12 mouse cellular contexts compared by ENCODE assay signal in genomic region chr2:21010219-21010618, GRCm38 (mm10). TPM values are rescaled to one million over a fixed set of nuclear protein-coding genes. Genes with fewer than 3 reads are reported as not detected.
DNase-seq lines count a peak whose midpoint lies in the region; ATAC-seq and TF ChIP-seq lines count a peak whose summit lies in the region.
"Had no signal": no experiment of that assay in that cellular context is flagged by ENCODE, and none has a peak within 500 bp of the region (broad histone marks: within the 10 kb centered on the region; RNA-seq: fewer than 3 reads in every experiment).

No protein-coding gene starts in this region.

- no peaks in the 10 kb centered on the region for H3K36me3 ChIP-seq in intestine, embryonic 15.5 days
- no peaks in the 10 kb centered on the region for H3K36me3 ChIP-seq in intestine, postnatal 0 days (ENCODE audit: control insufficient read depth, insufficient read depth)
- H3K36me3 ChIP-seq in hindbrain, embryonic 13.5 days = no peaks in the 10 kb centered on the region
- H3K36me3 ChIP-seq in neural tube, embryonic 12.5 days = no peaks in the 10 kb centered on the region
- H3K36me3 ChIP-seq in thymus, adult 2 months (ENCODE audit: control insufficient read depth, insufficient read depth, low read length) = no peaks in the 10 kb centered on the region
- H3K36me3 ChIP-seq: heart, embryonic 15.5 days had no signal

- H3K4me3 ChIP-seq in intestine, embryonic 15.5 days (replicated peaks) = no peak overlapping the region
- H3K4me3 ChIP-seq in intestine, postnatal 0 days (ENCODE audit: low read depth, low read length) = no peak overlapping the region
- no peak overlapping the region for H3K4me3 ChIP-seq in hindbrain, embryonic 13.5 days
- H3K4me3 ChIP-seq in neural tube, embryonic 12.5 days = no peak overlapping the region
- H3K4me3 ChIP-seq in thymus, adult 2 months (ENCODE audit: control insufficient read depth, insufficient read depth, low read length) = no peak overlapping the region
- H3K4me3 ChIP-seq: erythroblast, embryonic 14.5 days; heart, embryonic 15.5 days had no signal

- no peaks in the 10 kb centered on the region for H3K9me3 ChIP-seq in intestine, embryonic 15.5 days
- H3K9me3 ChIP-seq in intestine, postnatal 0 days (ENCODE audit: control insufficient read depth) = no peaks in the 10 kb centered on the region
- H3K9me3 ChIP-seq in hindbrain, embryonic 13.5 days = no peaks in the 10 kb centered on the region
- H3K9me3 ChIP-seq in neural tube, embryonic 12.5 days = no peaks in the 10 kb centered on the region
- H3K9me3 ChIP-seq: heart, embryonic 15.5 days had no signal

- no peak for TF ChIP-seq POLR2A in thymus, adult 2 months (IDR thresholded peaks at IDR 0.05; ENCODE audit: control insufficient read depth, extremely low read depth, insufficient read depth, low read length, poor library complexity)

- no peak overlapping the region for H3K4me2 ChIP-seq in intestine, embryonic 15.5 days (replicated peaks)
- no peak overlapping the region for H3K4me2 ChIP-seq in intestine, postnatal 0 days (replicated peaks; ENCODE audit: low read depth)
- 0 out of 2 replicates have a peak overlapping the region, but pooled peaks have one; percentile 11 for H3K4me2 ChIP-seq in hindbrain, embryonic 13.5 days
- no peak overlapping the region; the same call in 1 of the 2 replicates for H3K4me2 ChIP-seq in neural tube, embryonic 12.5 days (replicated peaks)
- H3K4me2 ChIP-seq: heart, embryonic 15.5 days had no signal

- no peak overlapping the region for H3K9ac ChIP-seq in intestine, embryonic 15.5 days
- no peak overlapping the region for H3K9ac ChIP-seq in intestine, postnatal 0 days (ENCODE audit: low read depth, low read length)
- H3K9ac ChIP-seq in hindbrain, embryonic 13.5 days = peak overlapping the region; percentile 53; the same call in 1 of the 2 replicates
- H3K9ac ChIP-seq in neural tube, embryonic 12.5 days = 0 out of 2 replicates have a peak overlapping the region, but pooled peaks have one; percentile 35
- H3K9ac ChIP-seq: heart, embryonic 15.5 days had no signal

- DNase-seq in embryo, embryonic 10.5 days (ENCODE audit: low spot score) = peak; percentile 90
- DNase-seq in thymus, postnatal 4 days = no peak
- DNase-seq in thymus, adult 2 months = no peak
- no peak for DNase-seq in kidney, adult 18-20 months
- DNase-seq: adrenal gland, postnatal 10 days; lung, postnatal 10 days had no signal

- no peaks in the 10 kb centered on the region for H3K4me1 ChIP-seq in intestine, embryonic 15.5 days (replicated peaks)
- no peaks in the 10 kb centered on the region for H3K4me1 ChIP-seq in intestine, postnatal 0 days (replicated peaks; ENCODE audit: control insufficient read depth, insufficient read depth, low read length)
- H3K4me1 ChIP-seq in hindbrain, embryonic 13.5 days (replicated peaks) = peaks cover 27% of the 10 kb centered on the region
- H3K4me1 ChIP-seq in neural tube, embryonic 12.5 days = peaks cover 6% of the 10 kb centered on the region
- H3K4me1 ChIP-seq in thymus, adult 2 months (replicated peaks; ENCODE audit: control insufficient read depth, insufficient read depth, low read length) = no peaks in the 10 kb centered on the region

- H3K27me3 ChIP-seq in intestine, embryonic 15.5 days (replicated peaks) = no peaks in the 10 kb centered on the region
- no peaks in the 10 kb centered on the region for H3K27me3 ChIP-seq in intestine, postnatal 0 days (replicated peaks; ENCODE audit: control insufficient read depth, insufficient read depth, low read length)
- no peaks in the 10 kb centered on the region for H3K27me3 ChIP-seq in hindbrain, embryonic 13.5 days
- H3K27me3 ChIP-seq in neural tube, embryonic 12.5 days (replicated peaks) = no peaks in the 10 kb centered on the region
- no peaks in the 10 kb centered on the region for H3K27me3 ChIP-seq in thymus, adult 2 months (ENCODE audit: control insufficient read depth, insufficient read depth, low read length)
- H3K27me3 ChIP-seq: heart, embryonic 15.5 days had no signal

- TF ChIP-seq CTCF in intestine, postnatal 0 days (IDR thresholded peaks at IDR 0.05; ENCODE audit: low read depth) = no peak
- TF ChIP-seq CTCF in thymus, adult 2 months (IDR thresholded peaks at IDR 0.05; ENCODE audit: borderline replicate concordance, control insufficient read depth, extremely low read depth, insufficient read depth, low read length, poor library complexity) = no peak

- H3K27ac ChIP-seq in intestine, embryonic 15.5 days = no peak overlapping the region
- H3K27ac ChIP-seq in intestine, postnatal 0 days (ENCODE audit: low read depth, low read length) = no peak overlapping the region
- H3K27ac ChIP-seq in hindbrain, embryonic 13.5 days = peak overlapping the region; percentile 97
- H3K27ac ChIP-seq in neural tube, embryonic 12.5 days = peak overlapping the region; percentile 90
- no peak overlapping the region for H3K27ac ChIP-seq in thymus, adult 2 months (ENCODE audit: control insufficient read depth, insufficient read depth, low read length)
- H3K27ac ChIP-seq: heart, embryonic 15.5 days had no signal

- WGBS in intestine, embryonic 15.5 days = 57% methylated on average over 9 of the region's 9 CpGs
- 68% methylated on average over 9 of the region's 9 CpGs for WGBS in intestine, postnatal 0 days
- WGBS in hindbrain, embryonic 13.5 days = 13% methylated on average over 9 of the region's 9 CpGs
- 27% methylated on average over 9 of the region's 9 CpGs for WGBS in neural tube, embryonic 12.5 days
- WGBS in thymus, adult 2 months = 95% methylated on average over 9 of the region's 9 CpGs

- ATAC-seq in intestine, embryonic 15.5 days = peak; percentile 29
- ATAC-seq in intestine, postnatal 0 days = no peak
- ATAC-seq in hindbrain, embryonic 13.5 days (ENCODE audit: low FRiP score) = peak; percentile 90
- ATAC-seq in neural tube, embryonic 12.5 days (ENCODE audit: low FRiP score, low read depth) = peak; percentile 90

RNA-seq across cellular contexts. Expression of gene Arhgap21, which starts 41.5 kb away (rescaled TPM):
- polyA plus RNA-seq in intestine, embryonic 15.5 days (2015; fragmentation: Nextera tagmentation; extraction: Ambion mirVana) = 10.2 and 13.6 TPM in 2 replicates
- polyA plus RNA-seq in intestine, postnatal 0 days (2015; fragmentation: Nextera tagmentation; extraction: Ambion mirVana) = 6.5 and 6.9 TPM in 2 replicates
- polyA plus RNA-seq in hindbrain, embryonic 13.5 days (2015; fragmentation: Nextera tagmentation; extraction: Ambion mirVana) = 35.6 and 41.1 TPM in 2 replicates
- 48.9 and 50.6 TPM in 2 replicates for polyA plus RNA-seq in neural tube, embryonic 12.5 days (2016; fragmentation: Nextera tagmentation; extraction: Ambion mirVana)
- polyA plus RNA-seq in thymus, adult 2 months (2012; rRNA removed) = 4.8 and 5.3 TPM in 2 replicates

Comparison
In these comparisons a context has a peak if more than half of its experiments do, and no peak if none do; other contexts are left out.
1. H3K27ac ChIP-seq: peak in hindbrain, embryonic 13.5 days (single experiment) and neural tube, embryonic 12.5 days (single experiment); none in intestine, embryonic 15.5 days (single experiment), intestine, postnatal 0 days (single experiment) and thymus, adult 2 months (single experiment).
2. H3K9ac ChIP-seq: peak in hindbrain, embryonic 13.5 days (single experiment) and neural tube, embryonic 12.5 days (single experiment); none in intestine, embryonic 15.5 days (single experiment) and intestine, postnatal 0 days (single experiment).